Mouse (Mus musculus): ENCODE data around the gene Erich3.

GRCm38 (mm10) chr3:154793571-154793970, 129.9 kb downstream of the Erich3 start:
- no peak for TF ChIP-seq POLR2A (IDR thresholded peaks at IDR 0.05; ENCODE audit: low read depth, low read length)
- TF ChIP-seq CTCF (IDR thresholded peaks at IDR 0.05; ENCODE audit: extremely low read depth, insufficient read length, insufficient replicate concordance, low read depth, low read length) = no peak
